Mouse (Mus musculus): ENCODE results near the gene Plekho2.

DNA sequence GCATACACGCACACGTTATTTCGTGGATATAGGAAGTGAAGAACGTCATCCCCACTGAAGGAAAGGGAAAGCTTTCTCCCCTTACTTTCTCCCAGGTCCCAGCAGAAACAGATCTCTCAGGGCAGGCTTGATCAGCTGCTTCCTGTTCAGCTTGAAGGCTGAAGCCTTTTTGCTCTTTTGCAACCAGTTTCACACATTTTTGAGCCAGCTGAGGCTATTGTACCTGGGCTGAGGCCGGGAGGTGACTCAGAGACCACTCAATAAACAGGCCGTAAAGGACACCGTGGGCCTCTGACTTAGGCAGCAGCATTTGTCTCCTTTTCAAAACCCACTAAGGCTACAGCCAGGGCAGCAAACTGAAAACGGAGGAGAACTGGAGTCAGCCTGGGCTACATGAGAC lies 46.9 kb downstream of the Plekho2 start:
- TF ChIP-seq CTCF (IDR thresholded peaks at IDR 0.05): no peak
- no peak for TF ChIP-seq POLR2A (IDR thresholded peaks at IDR 0.05; ENCODE audit: insufficient read depth, low read depth, low read length)

Data from heart, adult 2 months (tissue).